Mouse (Mus musculus) limb, embryonic 10.5 days (tissue): ENCODE results near the gene Fam117b. TPM values are rescaled to one million over a fixed set of nuclear protein-coding genes. Genes with fewer than 3 reads are reported as not detected.

Experiments
- DNase-seq: peaks from one replicate; pipeline ENCODE4 v3.0.0-alpha.2; 2017; ENCODE audit warnings: low spot score
- H3K27ac ChIP-seq: fragments of 300-500 bp; sonication (generic); 2 replicates; pipeline ENCODE4 v1.5.1; 2016; ENCODE audit warnings: mild to moderate bottlenecking
- H3K27me3 ChIP-seq: fragments of 300-500 bp; sonication (generic); 2 replicates; pipeline ENCODE4 v1.6.1; 2016; ENCODE audit warnings: low read depth, mild to moderate bottlenecking; ENCODE audit not compliant: poor library complexity, severe bottlenecking
- H3K36me3 ChIP-seq: fragments of 300-500 bp; sonication (generic); 2 replicates; pipeline ENCODE4 v1.6.1; 2016; ENCODE audit warnings: mild to moderate bottlenecking, moderate library complexity
- H3K4me1 ChIP-seq: fragments of 300-500 bp; sonication (generic); 2 replicates; pipeline ENCODE4 v1.6.1; 2016
- H3K4me3 ChIP-seq: fragments of 300-500 bp; sonication (generic); 2 replicates; pipeline ENCODE4 v1.5.1; 2016; ENCODE audit warnings: mild to moderate bottlenecking, moderate library complexity
- H3K9me3 ChIP-seq: fragments of 300-500 bp; sonication (generic); replicated peaks from 2 replicates; pipeline ENCODE4 v1.6.1; 2016; ENCODE audit warnings: mild to moderate bottlenecking
- WGBS: fragments of 180-500 bp; shearing (Covaris S2); methylation state at CpG from one replicate; pipeline ENCODE4 v1.1.7; 2016; 5-methylcytosine and 5-hydroxymethylcytosine counted together
- polyA plus RNA-seq: library from polyadenylated mRNA; unstranded; fragments of >200 nt; fragmentation: Nextera tagmentation; extraction: Ambion mirVana; gene quantifications from 2 replicates; pipeline ENCODE4 v1.2.1, GENCODE M21; 2016

Gene Fam117b
- polyA plus RNA-seq, 1 experiment from 2014 or later = 12.3 TPM

GRCm38 (mm10) chr1:59957206-59957605 is 44.4 kb downstream of the Fam117b start:
- Histone ChIP-seq H3K9me3 (no peaks in the 10 kb centered on the region), H3K4me1 (no peaks in the 10 kb centered on the region), H3K27me3 (no peaks in the 10 kb centered on the region), H3K4me3 (no peak overlapping the region), H3K36me3 (peaks cover 38% of the 10 kb centered on the region), H3K27ac (no peak overlapping the region)
- 85% methylated on average over 3 of the region's 3 CpGs for WGBS
- no peak for DNase-seq

- H3K27ac ChIP-seq = no peak overlapping the region
- no peak overlapping the region for H3K4me3 ChIP-seq
- peaks cover 59% of the 10 kb centered on the region for H3K36me3 ChIP-seq
- no peaks in the 10 kb centered on the region for H3K27me3 ChIP-seq
- no peak for DNase-seq
- 88% methylated on average over 1 of the region's 1 CpGs for WGBS
- H3K9me3 ChIP-seq = no peaks in the 10 kb centered on the region
- no peaks in the 10 kb centered on the region for H3K4me1 ChIP-seq
Measured at GRCm38 (mm10) chr1:59959941-59960340, 47.1 kb downstream of the Fam117b start.

DNA sequence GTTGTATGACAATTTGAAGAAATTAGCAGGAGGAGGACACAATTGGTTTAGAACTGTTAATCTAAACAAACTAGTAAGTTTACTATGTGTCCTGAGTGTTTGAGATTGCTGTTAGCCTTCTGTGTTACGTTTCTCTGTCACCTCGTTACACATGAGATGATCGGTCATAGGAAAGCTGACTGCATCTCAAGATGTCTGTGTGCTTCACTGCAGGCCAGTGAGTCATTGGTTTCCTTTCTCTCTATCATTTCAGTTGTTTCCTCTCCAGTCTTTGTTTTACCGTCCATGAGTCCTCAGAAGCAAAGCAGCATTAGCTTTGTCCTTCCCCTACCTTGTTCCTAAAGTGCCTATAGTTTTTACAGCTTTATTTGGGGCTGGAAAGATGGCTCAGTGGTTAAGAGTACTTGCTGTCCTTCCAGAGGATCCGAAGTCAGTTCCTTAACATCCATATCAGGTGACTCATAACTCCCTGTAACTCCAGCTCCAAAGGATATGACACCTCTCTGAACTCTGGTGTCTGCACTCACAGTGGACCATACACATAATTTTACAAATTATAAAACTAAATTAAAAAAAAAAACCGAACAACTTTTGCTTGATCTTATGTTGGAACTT is 53.5 kb downstream of the Fam117b start:
- no peak for DNase-seq
- Histone ChIP-seq H3K27ac (no peak overlapping the region), H3K4me3 (no peak overlapping the region), H3K36me3 (peaks cover 66% of the 10 kb centered on the region), H3K4me1 (no peaks in the 10 kb centered on the region), H3K9me3 (no peaks in the 10 kb centered on the region), H3K27me3 (no peaks in the 10 kb centered on the region)
- WGBS = 75% methylated on average over 6 of the region's 6 CpGs

- 94% methylated on average over 4 of the region's 4 CpGs for WGBS
- H3K27me3 ChIP-seq = no peaks in the 10 kb centered on the region
- no peak overlapping the region for H3K4me3 ChIP-seq
- H3K27ac ChIP-seq = no peak overlapping the region
- no peaks in the 10 kb centered on the region for H3K9me3 ChIP-seq
- peaks cover 66% of the 10 kb centered on the region for H3K36me3 ChIP-seq
- DNase-seq = no peak
- no peaks in the 10 kb centered on the region for H3K4me1 ChIP-seq
Measured at GRCm38 (mm10) chr1:59967291-59967690, 54.5 kb downstream of the Fam117b start.

- no peak for DNase-seq
- H3K9me3 ChIP-seq = no peaks in the 10 kb centered on the region
- H3K36me3 ChIP-seq = peaks cover 51% of the 10 kb centered on the region
- H3K4me3 ChIP-seq = no peak overlapping the region
- no peaks in the 10 kb centered on the region for H3K27me3 ChIP-seq
- H3K4me1 ChIP-seq = no peaks in the 10 kb centered on the region
- H3K27ac ChIP-seq = no peak overlapping the region
Measured at GRCm38 (mm10) chr1:59986626-59987025, 73.8 kb downstream of the Fam117b start.

- Histone ChIP-seq H3K4me3 (no peak overlapping the region), H3K9me3 (no peaks in the 10 kb centered on the region), H3K36me3 (peaks cover 50% of the 10 kb centered on the region), H3K27ac (no peak overlapping the region), H3K27me3 (no peaks in the 10 kb centered on the region), H3K4me1 (no peaks in the 10 kb centered on the region)
- WGBS = 93% methylated on average over 3 of the region's 3 CpGs
- DNase-seq = no peak
Measured at GRCm38 (mm10) chr1:59987399-59988040, 74.7 kb downstream of the Fam117b start.

DNA sequence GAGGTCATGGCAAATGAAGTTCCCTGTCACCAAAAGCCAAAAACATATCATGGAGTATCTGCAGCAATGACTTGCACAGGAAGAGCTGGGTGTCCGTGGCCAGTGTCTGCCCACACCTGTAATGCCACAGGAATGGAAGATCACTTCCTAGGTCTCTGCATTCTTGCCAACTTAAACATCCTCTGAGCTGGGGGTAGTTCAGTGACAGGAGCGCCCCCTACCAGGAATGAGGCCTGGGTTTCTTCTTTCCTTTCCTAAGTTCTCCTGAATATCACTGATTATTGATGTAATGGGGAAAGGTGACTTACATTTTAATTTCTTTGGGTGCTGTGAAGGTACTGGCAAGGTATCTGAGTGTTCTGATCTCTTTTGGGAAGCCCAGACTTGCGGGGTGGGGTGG is 82.8 kb downstream of the Fam117b start:
- DNase-seq = no peak
- H3K4me3 ChIP-seq = no peak overlapping the region
- WGBS = 48% methylated on average over 3 of the region's 3 CpGs

GRCm38 (mm10) chr1:59997352-59997751 is 84.5 kb downstream of the Fam117b start:
- Histone ChIP-seq H3K36me3 (peaks cover 3% of the 10 kb centered on the region; the same call in 1 of the 2 replicates), H3K27ac (no peak overlapping the region), H3K9me3 (no peaks in the 10 kb centered on the region), H3K27me3 (no peaks in the 10 kb centered on the region), H3K4me3 (no peak overlapping the region), H3K4me1 (no peaks in the 10 kb centered on the region)
- WGBS = 84% methylated on average over 5 of the region's 5 CpGs
- no peak for DNase-seq

More for the DNA sequence above, 82.8 kb downstream of the Fam117b start:
- no peaks in the 10 kb centered on the region for H3K9me3 ChIP-seq
- no peaks in the 10 kb centered on the region for H3K4me1 ChIP-seq
- no peaks in the 10 kb centered on the region for H3K27me3 ChIP-seq
- peaks cover 16% of the 10 kb centered on the region for H3K36me3 ChIP-seq
- no peak overlapping the region for H3K27ac ChIP-seq

GRCm38 (mm10) chr1:60000319-60000718 is 87.5 kb downstream of the Fam117b start:
- no peaks in the 10 kb centered on the region for H3K36me3 ChIP-seq
- H3K4me1 ChIP-seq = no peaks in the 10 kb centered on the region
- H3K9me3 ChIP-seq = no peaks in the 10 kb centered on the region
- H3K27me3 ChIP-seq = no peaks in the 10 kb centered on the region
- DNase-seq = no peak
- 71% methylated on average over 2 of the region's 2 CpGs for WGBS
- H3K27ac ChIP-seq = no peak overlapping the region
- H3K4me3 ChIP-seq = no peak overlapping the region

GRCm38 (mm10) chr1:60007337-60007736 is 94.5 kb downstream of the Fam117b start:
- Histone ChIP-seq H3K9me3 (no peaks in the 10 kb centered on the region), H3K36me3 (no peaks in the 10 kb centered on the region), H3K4me3 (no peak overlapping the region), H3K27me3 (no peaks in the 10 kb centered on the region), H3K4me1 (no peaks in the 10 kb centered on the region), H3K27ac (no peak overlapping the region)
- 90% methylated on average over 10 of the region's 10 CpGs for WGBS
- DNase-seq = no peak

DNA sequence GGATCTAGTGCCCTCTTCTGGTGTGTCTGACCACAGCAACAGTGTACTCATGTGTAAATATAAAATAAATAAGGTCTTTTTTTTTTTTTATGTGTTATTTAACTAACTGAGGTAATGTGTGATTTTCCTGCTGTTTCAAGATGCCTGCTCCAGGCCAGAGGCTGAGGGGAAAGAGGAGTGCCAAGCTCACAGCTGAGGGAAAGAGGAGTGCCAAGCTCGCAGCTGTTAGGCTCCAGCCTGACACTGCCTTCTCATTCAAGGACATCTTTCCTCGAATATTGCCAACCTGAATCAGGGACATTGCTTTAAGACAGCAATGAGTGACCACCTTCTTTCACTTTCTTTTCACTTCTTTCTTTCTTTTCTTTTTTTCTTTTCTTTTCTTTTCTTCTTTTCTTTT is 95.9 kb downstream of the Fam117b start:
- no peak overlapping the region for H3K4me3 ChIP-seq
- H3K27ac ChIP-seq = no peak overlapping the region
- H3K27me3 ChIP-seq = no peaks in the 10 kb centered on the region
- H3K9me3 ChIP-seq = no peaks in the 10 kb centered on the region
- 90% methylated on average over 2 of the region's 2 CpGs for WGBS
- H3K36me3 ChIP-seq = no peaks in the 10 kb centered on the region
- DNase-seq = no peak
- no peaks in the 10 kb centered on the region for H3K4me1 ChIP-seq

- no peaks in the 10 kb centered on the region for H3K27me3 ChIP-seq
- H3K4me3 ChIP-seq = no peak overlapping the region
- 91% methylated on average over 10 of the region's 10 CpGs for WGBS
- DNase-seq = no peak
- H3K27ac ChIP-seq = no peak overlapping the region
- H3K9me3 ChIP-seq = no peaks in the 10 kb centered on the region
- no peaks in the 10 kb centered on the region for H3K36me3 ChIP-seq
- H3K4me1 ChIP-seq = no peaks in the 10 kb centered on the region
Measured at GRCm38 (mm10) chr1:60013779-60014178, 101.0 kb downstream of the Fam117b start.

- Histone ChIP-seq H3K27ac (no peak overlapping the region), H3K27me3 (no peaks in the 10 kb centered on the region), H3K9me3 (no peaks in the 10 kb centered on the region), H3K4me1 (peaks cover 4% of the 10 kb centered on the region), H3K36me3 (no peaks in the 10 kb centered on the region), H3K4me3 (no peak overlapping the region)
- 88% methylated on average over 6 of the region's 6 CpGs for WGBS
- no peak for DNase-seq
Measured at GRCm38 (mm10) chr1:60015511-60015910, 102.7 kb downstream of the Fam117b start.
